Mouse (Mus musculus): ENCODE measurements at regions not wholly inside any gene's neighbourhood (a gene's known extent, or its start where the extent isn't known, plus 50 kb on each side); places are given as distances from the start of the nearest gene placed in this dataset.

- no peak for DNase-seq (ENCODE audit: low spot score)
These were observed 179.8 kb upstream of the Plxnc1 start for GRCm38 (mm10) chr10:95124476-95124875.

DNA sequence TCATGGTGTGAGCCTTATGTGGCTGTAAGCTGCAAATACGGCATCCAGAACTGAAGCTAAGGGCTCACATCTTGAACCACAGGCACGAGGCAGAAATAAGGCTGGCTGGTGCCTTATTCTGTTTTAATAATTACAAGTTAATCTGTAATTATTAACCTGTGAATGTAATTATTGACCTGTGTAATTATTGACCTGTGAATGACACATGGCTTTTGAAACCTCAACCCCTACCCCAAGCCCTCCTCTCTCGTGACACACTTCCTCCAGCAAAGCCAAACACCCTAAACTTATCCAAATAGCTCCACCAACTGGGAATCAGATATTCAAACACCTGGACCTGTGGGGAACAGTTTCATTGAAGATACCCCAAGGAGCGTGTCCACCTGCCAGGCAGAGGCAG is 175.4 kb upstream of the Plxnc1 start:
- DNase-seq (ENCODE audit: low spot score), result no peak

DNA sequence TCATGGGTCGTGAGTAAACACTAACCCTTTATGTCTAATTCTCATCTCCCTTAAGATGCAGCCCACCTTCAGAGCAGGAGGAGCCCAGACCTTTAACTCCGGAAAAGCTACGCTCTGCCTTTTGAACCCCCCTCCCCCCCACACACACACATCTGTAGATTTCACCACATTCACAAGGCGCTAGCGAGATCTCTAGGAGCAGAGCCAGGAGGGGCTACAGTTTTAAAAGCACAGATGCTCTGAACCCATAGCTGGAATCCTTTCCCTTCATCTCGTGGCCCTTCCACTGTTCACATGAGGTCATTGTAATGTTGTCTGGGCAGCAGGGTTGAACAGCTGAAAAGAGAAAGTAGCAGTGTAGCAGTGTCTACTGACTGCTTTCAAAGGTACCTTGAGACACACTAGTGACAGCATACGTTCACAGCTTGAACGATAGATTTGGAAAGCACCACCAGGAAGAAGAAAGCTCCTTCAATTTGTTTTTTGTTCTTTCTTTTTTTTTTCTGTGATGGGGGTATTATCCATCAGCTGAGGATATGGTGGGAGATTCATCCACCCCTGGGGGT is 174.2 kb upstream of the Plxnc1 start:
- no peak for DNase-seq (ENCODE audit: low spot score)

- no peak for DNase-seq (ENCODE audit: low spot score)
These were observed 173.1 kb upstream of the Plxnc1 start for GRCm38 (mm10) chr10:95117731-95118212.

- DNase-seq (ENCODE audit: low spot score), result no peak
These were observed 172.6 kb upstream of the Plxnc1 start for GRCm38 (mm10) chr10:95117041-95117730.

GRCm38 (mm10) chr10:95116579-95117011 is 172.0 kb upstream of the Plxnc1 start:
- DNase-seq (ENCODE audit: low spot score), result no peak

DNA sequence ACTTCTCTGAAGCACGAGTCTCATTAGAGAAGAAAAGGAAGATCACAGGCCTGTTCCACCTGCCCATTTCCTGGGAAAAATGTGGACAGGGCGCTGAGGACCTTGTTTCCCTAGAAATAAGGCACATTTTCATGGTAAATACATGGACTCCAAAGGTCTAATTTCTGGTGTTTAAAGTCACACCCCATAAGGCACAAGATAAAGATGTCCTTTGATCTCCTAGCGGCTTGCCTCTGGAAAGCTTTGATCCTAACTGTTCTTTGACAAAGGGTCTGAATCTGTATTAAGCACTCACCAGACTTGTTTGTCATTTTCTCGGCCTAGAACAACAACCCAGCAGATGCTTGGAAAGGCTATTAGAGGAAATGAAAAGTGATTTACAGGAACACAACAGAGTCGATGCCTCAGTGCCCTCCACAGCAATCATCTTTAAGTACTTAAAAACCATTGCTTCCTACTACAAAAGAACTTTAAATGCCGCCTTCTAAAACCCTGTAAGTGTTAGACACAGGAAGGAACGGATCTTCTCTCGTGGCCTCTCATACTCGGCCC is 168.3 kb upstream of the Plxnc1 start:
- no peak for DNase-seq (ENCODE audit: low spot score)

- DNase-seq (ENCODE audit: low spot score), result no peak
These were observed 167.7 kb upstream of the Plxnc1 start for GRCm38 (mm10) chr10:95112231-95112774.

DNA sequence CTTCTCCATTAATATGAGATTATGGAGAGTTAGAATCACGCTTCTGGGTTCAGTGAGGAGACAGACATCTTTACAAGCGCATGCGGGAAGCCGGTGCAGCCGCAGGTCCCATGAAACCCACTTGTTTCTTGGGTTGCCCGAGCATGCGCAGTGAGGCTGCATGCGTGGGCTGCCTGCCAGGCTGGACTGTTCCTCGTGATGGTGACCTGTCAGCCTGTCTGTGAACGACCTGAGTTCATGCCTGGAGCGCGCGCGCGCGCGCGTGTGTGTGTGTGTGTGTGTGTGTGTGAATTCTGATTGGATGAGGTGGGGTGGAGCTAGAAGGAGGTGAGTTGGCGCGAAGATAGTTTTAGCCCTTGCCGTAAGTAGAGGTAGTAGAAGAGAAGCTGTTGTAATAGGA is 166.2 kb upstream of the Plxnc1 start:
- no peak for DNase-seq (ENCODE audit: low spot score)

GRCm38 (mm10) chr10:95109576-95109975 is 164.9 kb upstream of the Plxnc1 start:
- no peak for DNase-seq (ENCODE audit: low spot score)

DNA sequence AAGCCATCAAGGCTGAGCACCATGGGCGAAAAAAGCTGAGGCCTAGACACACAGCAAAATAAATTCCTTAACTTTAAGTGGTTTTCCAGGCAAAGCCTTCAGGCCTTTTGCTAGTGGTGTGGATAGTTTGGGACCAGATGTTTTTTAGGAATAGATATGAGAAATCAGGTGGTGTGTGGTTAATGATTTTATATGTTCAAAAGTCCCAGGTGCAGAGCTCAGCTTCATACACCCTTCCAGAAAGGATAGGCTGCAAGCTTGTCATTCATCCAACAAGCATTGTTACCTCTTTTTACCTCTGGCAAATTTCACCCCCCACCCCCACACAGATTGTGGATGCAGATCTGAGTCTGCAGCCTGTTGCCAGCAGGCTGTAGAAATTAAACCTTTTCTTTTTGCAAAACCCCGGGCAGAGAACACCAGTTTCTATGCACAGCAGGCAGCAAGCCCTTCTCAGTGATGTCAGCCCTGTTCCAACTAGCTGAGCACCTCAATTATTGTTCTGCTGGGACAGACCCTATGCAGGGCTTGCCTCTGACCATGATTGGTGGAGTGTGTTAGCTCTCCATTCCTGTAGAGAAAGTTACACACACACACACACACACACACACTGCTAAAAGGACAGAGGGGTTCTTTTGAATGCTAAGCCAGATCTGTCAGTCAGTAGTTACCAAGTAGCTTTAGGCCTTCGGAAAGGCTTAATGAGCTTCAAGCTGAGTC is 163.1 kb upstream of the Plxnc1 start:
- DNase-seq (ENCODE audit: low spot score), result no peak

DNA sequence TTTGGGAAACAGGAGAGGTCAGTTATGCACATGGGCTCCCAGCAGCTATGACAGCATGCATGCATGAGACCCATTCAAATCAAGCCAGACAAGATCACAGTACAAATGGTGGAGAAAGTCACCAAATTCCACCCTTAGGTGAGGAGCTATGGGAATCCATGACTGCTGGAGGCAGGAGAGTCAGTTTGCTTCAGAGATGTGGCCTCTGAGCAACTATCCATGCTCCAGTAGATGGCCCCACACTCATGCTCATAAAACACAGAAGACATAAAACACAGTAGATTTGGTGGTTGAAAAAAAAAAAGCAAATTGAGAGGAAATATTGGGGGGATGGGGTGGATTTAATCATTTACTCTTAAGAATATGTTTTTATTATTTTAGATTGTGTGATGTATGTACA is 159.2 kb upstream of the Plxnc1 start:
- DNase-seq (ENCODE audit: low spot score), result peak; percentile 30

- DNase-seq (ENCODE audit: low spot score), result no peak
These were observed 158.3 kb upstream of the Plxnc1 start for GRCm38 (mm10) chr10:95102981-95103380.

GRCm38 (mm10) chr10:95099906-95100305 is 155.3 kb upstream of the Plxnc1 start:
- no peak for DNase-seq (ENCODE audit: low spot score)

DNA sequence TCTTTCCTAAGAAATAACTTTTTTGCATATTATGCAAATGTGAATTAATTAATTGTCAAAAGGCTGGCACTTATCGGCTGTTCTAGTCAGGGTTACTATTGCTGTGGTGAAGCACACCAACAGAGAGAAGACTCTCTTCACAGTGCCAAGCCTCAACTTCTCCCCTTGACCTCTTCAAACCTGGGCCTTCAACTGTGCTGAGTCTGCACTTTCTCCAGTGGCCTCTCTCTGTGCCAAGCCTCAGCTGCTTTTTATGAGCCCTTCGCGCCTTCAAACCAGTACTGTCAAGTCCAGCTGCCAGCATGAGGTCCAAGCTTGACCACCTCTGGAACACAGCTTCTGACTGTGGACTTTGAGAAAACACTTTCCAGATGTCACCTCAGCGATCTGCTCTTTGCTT is 151.2 kb upstream of the Plxnc1 start:
- DNase-seq (ENCODE audit: low spot score), result no peak

GRCm38 (mm10) chr10:95094771-95095170 is 150.1 kb upstream of the Plxnc1 start:
- no peak for DNase-seq (ENCODE audit: low spot score)

DNA sequence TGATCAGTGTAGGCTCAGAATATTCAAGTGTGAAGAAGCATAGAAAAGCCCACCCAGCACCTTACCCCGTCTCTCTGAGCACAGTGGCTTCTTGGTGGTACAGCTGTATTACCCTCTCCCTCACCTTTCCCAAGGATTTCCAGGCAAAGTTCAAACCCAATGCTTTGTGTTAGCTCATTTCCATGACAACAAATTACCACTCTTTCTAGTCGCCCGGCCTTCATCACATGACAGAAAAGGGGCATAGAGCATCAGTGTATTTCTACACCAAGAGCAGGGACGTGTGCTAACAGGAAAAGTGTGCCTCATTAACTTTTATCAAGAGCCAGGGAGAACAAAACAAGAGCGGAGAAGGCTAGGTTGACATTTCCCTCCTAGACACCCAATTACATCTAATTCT is 148.6 kb upstream of the Plxnc1 start:
- DNase-seq (ENCODE audit: low spot score), result no peak

DNA sequence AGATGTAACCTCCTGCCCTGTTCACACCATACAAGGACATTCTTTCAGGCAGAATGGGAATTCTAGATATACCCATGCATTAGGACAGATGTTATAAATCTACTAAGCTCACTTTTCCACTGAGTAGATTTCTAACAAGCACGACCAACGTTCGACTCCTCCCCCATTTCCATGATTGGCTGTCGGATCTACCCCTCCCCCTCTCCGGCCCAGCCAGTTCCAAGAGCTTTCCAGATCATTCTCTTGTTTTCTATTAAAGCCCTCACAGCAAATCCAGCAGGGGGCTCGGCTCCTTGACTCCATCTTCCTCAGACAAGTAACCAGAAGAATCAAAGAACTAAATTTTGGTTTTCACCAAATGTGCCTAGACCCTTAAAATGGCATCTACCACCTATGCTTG is 146.5 kb upstream of the Plxnc1 start:
- DNase-seq (ENCODE audit: low spot score), result no peak

- no peak for DNase-seq (ENCODE audit: low spot score)
These were observed 146.0 kb upstream of the Plxnc1 start for GRCm38 (mm10) chr10:95090641-95091040.

DNA sequence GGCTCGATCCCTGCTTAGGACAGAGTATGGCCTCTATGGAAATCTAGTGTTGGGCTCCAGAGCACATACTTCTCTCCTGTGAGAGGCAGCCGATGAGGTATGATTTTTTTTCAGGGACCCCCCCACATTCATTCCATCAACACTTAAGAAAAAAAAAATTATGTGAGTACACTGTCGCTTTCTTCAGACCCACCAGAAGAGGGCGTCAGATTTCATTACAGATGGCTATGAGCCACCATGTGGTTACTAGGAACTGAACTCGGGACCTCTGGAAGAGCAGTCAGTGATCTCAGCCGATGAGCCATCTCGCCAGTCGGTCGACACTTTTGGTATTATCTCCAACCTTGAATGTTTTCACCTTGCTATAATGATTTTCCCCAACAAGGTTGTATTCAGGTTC is 145.4 kb upstream of the Plxnc1 start:
- no peak for DNase-seq (ENCODE audit: low spot score)

DNA sequence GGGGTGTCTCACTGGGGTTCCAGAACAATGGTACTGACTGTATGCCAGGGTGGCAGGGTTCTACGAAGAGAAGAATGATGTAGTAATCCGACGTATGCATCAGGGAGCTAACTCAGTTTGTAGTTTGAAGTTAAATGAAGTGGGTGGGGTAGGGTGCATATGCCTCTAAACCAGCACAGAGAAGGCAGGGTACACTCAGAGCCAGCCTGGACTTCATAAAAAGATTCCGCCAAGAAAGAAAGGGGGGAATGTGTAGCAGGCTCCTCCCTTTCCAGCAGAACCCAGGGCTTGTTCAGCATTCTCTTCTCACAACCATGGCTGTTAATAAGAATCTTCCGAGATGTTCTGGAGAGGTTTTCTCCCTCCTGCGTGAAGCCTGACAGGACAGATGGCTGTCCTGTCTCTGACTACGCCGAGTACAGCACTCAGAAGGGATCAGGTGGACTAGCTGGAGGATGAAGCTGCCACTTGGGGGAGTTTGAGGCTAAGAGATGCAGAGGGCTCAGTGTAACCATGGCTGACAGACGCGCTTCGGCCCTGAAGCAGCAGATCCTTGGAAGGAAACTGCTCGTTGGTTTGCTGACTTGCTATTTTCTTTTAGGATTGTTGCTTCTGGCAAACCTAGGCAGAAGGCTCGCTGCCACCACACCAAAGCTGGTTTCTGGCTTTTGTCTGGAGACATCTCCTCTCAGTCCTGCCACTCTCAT is 143.4 kb upstream of the Plxnc1 start:
- peak; percentile 20 for DNase-seq (ENCODE audit: low spot score)

GRCm38 (mm10) chr10:95086755-95087154 is 142.1 kb upstream of the Plxnc1 start:
- DNase-seq (ENCODE audit: low spot score), result no peak

Data from layer of hippocampus, adult 9-10 months (tissue).